Mouse (Mus musculus): Measurements from ENCODE around the gene Mfsd4a. TPM values are rescaled to one million over a fixed set of nuclear protein-coding genes. Genes with fewer than 3 reads are reported as not detected.

Mfsd4a gene
- polyA plus RNA-seq, 1 experiment from 2014 or later, result 8.7 TPM

- H3K27me3 ChIP-seq (replicated peaks; ENCODE audit: control insufficient read depth, insufficient read depth, low read length), result no peaks in the 10 kb centered on the region
- 71% methylated on average over 2 of the region's 2 CpGs for WGBS
- no peaks in the 10 kb centered on the region for H3K9me3 ChIP-seq (ENCODE audit: control insufficient read depth, low read length)
- H3K4me1 ChIP-seq (ENCODE audit: control insufficient read depth, insufficient read depth, low read length), result 0 out of 2 replicates have a peak, but pooled peaks cover 2% of the 10 kb centered on the region
- H3K36me3 ChIP-seq (ENCODE audit: control insufficient read depth, insufficient read depth, low read length), result no peaks in the 10 kb centered on the region
- H3K4me2 ChIP-seq (ENCODE audit: low read depth, low read length), result no peak overlapping the region
- ATAC-seq, result no peak
- no peak overlapping the region for H3K4me3 ChIP-seq (ENCODE audit: low read length)
- no peak overlapping the region for H3K9ac ChIP-seq (ENCODE audit: low read depth, low read length)
- no peak overlapping the region for H3K27ac ChIP-seq (ENCODE audit: low read length)
These were observed 37.3 kb downstream of the Mfsd4a start for GRCm38 (mm10) chr1:132030574-132030973.

DNA sequence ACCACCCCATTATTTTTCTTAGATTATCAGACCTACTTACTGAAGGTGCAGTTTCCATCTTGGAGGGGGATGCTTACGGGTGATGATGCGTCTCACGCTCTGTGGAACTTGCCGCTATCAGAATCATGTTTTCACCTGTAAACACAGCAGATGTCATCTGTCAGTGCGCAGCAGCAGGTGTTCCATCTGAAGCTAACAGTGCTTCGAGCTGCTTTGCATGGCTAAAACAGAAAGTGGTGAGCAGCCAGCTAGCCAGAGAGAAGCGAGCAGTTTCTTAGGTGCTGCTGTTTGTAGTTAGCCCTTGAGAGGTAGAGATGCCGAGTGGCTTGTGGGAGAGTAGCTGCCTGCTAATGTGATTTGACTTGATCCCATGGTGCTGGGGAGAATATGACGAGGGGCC is 39.4 kb downstream of the Mfsd4a start:
- Histone ChIP-seq H3K4me2 (ENCODE audit: low read depth, low read length) (no peak overlapping the region), H3K4me3 (ENCODE audit: low read length) (no peak overlapping the region), H3K36me3 (ENCODE audit: control insufficient read depth, insufficient read depth, low read length) (no peaks in the 10 kb centered on the region), H3K9ac (ENCODE audit: low read depth, low read length) (no peak overlapping the region), H3K27ac (ENCODE audit: low read length) (no peak overlapping the region), H3K27me3 (replicated peaks; ENCODE audit: control insufficient read depth, insufficient read depth, low read length) (no peaks in the 10 kb centered on the region), H3K9me3 (ENCODE audit: control insufficient read depth, low read length) (no peaks in the 10 kb centered on the region), H3K4me1 (ENCODE audit: control insufficient read depth, insufficient read depth, low read length) (no peaks in the 10 kb centered on the region)
- ATAC-seq, result no peak
- WGBS, result 91% methylated on average over 9 of the region's 9 CpGs

DNA sequence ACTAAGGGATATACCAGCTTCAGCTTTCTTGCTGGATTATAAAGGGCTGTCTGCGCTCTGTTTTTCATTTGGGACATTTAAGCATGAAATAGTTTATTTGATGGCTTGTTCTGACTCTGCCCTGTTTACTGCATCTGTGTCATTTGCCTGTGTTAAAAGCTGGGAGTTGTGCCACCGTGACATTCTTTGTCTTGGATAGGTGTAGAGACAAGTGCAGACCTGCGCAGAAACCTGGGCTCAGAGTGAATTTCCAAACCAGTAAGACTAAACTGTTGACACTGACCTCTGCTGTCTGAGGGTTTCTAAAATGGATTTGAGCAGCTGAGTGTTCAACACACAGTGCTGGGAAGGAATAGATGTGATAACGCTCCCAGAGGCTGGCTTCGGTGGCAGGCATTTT is 39.9 kb downstream of the Mfsd4a start:
- WGBS, result 95% methylated on average over 5 of the region's 5 CpGs
- 0 out of 2 replicates have a peak, but pooled peaks cover 1% of the 10 kb centered on the region for H3K36me3 ChIP-seq (ENCODE audit: control insufficient read depth, insufficient read depth, low read length)
- no peak overlapping the region for H3K4me2 ChIP-seq (ENCODE audit: low read depth, low read length)
- no peaks in the 10 kb centered on the region for H3K9me3 ChIP-seq (ENCODE audit: control insufficient read depth, low read length)
- H3K4me1 ChIP-seq (ENCODE audit: control insufficient read depth, insufficient read depth, low read length), result no peaks in the 10 kb centered on the region
- no peak for ATAC-seq
- no peaks in the 10 kb centered on the region for H3K27me3 ChIP-seq (replicated peaks; ENCODE audit: control insufficient read depth, insufficient read depth, low read length)
- no peak overlapping the region for H3K9ac ChIP-seq (ENCODE audit: low read depth, low read length)
- no peak overlapping the region for H3K4me3 ChIP-seq (ENCODE audit: low read length)
- no peak overlapping the region for H3K27ac ChIP-seq (ENCODE audit: low read length)

GRCm38 (mm10) chr1:132026925-132027646 is 40.8 kb downstream of the Mfsd4a start:
- Histone ChIP-seq H3K27ac (ENCODE audit: low read length) (no peak overlapping the region), H3K36me3 (ENCODE audit: control insufficient read depth, insufficient read depth, low read length) (0 out of 2 replicates have a peak, but pooled peaks cover 3% of the 10 kb centered on the region), H3K4me3 (ENCODE audit: low read length) (no peak overlapping the region), H3K9me3 (ENCODE audit: control insufficient read depth, low read length) (no peaks in the 10 kb centered on the region), H3K4me1 (ENCODE audit: control insufficient read depth, insufficient read depth, low read length) (no peaks in the 10 kb centered on the region), H3K27me3 (replicated peaks; ENCODE audit: control insufficient read depth, insufficient read depth, low read length) (no peaks in the 10 kb centered on the region), H3K4me2 (ENCODE audit: low read depth, low read length) (no peak overlapping the region), H3K9ac (ENCODE audit: low read depth, low read length) (no peak overlapping the region)
- WGBS, result 87% methylated on average over 11 of the region's 11 CpGs
- no peak for ATAC-seq

- no peak overlapping the region for H3K4me2 ChIP-seq (ENCODE audit: low read depth, low read length)
- peak; percentile 72 for ATAC-seq
- H3K9me3 ChIP-seq (ENCODE audit: control insufficient read depth, low read length), result no peaks in the 10 kb centered on the region
- H3K4me1 ChIP-seq (ENCODE audit: control insufficient read depth, insufficient read depth, low read length), result no peaks in the 10 kb centered on the region
- H3K27ac ChIP-seq (ENCODE audit: low read length), result peak overlapping the region; percentile 14; the same call in 1 of the 2 replicates
- H3K27me3 ChIP-seq (replicated peaks; ENCODE audit: control insufficient read depth, insufficient read depth, low read length), result no peaks in the 10 kb centered on the region
- H3K9ac ChIP-seq (ENCODE audit: low read depth, low read length), result no peak overlapping the region
- peaks cover 18% of the 10 kb centered on the region for H3K36me3 ChIP-seq (ENCODE audit: control insufficient read depth, insufficient read depth, low read length)
- no peak overlapping the region for H3K4me3 ChIP-seq (ENCODE audit: low read length)
- 73% methylated on average over 3 of the region's 3 CpGs for WGBS
These were observed 45.8 kb downstream of the Mfsd4a start for GRCm38 (mm10) chr1:132022107-132022506.

GRCm38 (mm10) chr1:132019876-132020275 is 48.0 kb downstream of the Mfsd4a start:
- H3K27me3 ChIP-seq (replicated peaks; ENCODE audit: control insufficient read depth, insufficient read depth, low read length), result no peaks in the 10 kb centered on the region
- H3K4me1 ChIP-seq (ENCODE audit: control insufficient read depth, insufficient read depth, low read length), result no peaks in the 10 kb centered on the region
- H3K4me2 ChIP-seq (ENCODE audit: low read depth, low read length), result no peak overlapping the region
- peaks cover 19% of the 10 kb centered on the region for H3K36me3 ChIP-seq (ENCODE audit: control insufficient read depth, insufficient read depth, low read length)
- ATAC-seq, result peak; percentile 42
- H3K4me3 ChIP-seq (ENCODE audit: low read length), result no peak overlapping the region
- H3K9me3 ChIP-seq (ENCODE audit: control insufficient read depth, low read length), result no peaks in the 10 kb centered on the region
- no peak overlapping the region for H3K27ac ChIP-seq (ENCODE audit: low read length)
- H3K9ac ChIP-seq (ENCODE audit: low read depth, low read length), result no peak overlapping the region
- WGBS, result 81% methylated on average over 7 of the region's 7 CpGs

DNA sequence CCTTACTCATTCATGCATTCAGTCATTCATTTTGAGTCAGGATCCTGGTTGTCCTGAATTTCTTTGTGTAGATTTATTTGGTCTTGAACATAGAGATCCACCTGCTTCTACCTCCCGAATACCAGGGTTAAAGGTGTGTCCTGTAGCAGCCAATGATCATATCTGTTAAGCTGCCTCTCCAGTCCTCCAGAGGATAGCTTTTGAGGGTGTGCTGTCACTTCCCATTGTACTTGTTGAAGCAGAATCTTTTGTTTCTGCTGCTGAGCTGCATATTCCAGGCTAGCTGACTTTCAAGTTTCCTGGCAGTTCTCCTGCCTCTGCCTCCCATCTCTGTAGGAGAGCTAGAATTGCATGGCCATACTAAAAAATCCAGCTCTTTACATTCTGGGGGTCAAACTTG is 51.2 kb downstream of the Mfsd4a start:
- Histone ChIP-seq H3K4me1 (ENCODE audit: control insufficient read depth, insufficient read depth, low read length) (no peaks in the 10 kb centered on the region), H3K36me3 (ENCODE audit: control insufficient read depth, insufficient read depth, low read length) (peaks cover 18% of the 10 kb centered on the region)
- 80% methylated on average over 1 of the region's 1 CpGs for WGBS

GRCm38 (mm10) chr1:132014800-132015199 is 53.1 kb downstream of the Mfsd4a start:
- WGBS, result 92% methylated on average over 1 of the region's 1 CpGs
- Histone ChIP-seq H3K27ac (ENCODE audit: low read length) (no peak overlapping the region), H3K9ac (ENCODE audit: low read depth, low read length) (no peak overlapping the region), H3K9me3 (ENCODE audit: control insufficient read depth, low read length) (no peaks in the 10 kb centered on the region), H3K4me3 (ENCODE audit: low read length) (no peak overlapping the region), H3K4me1 (ENCODE audit: control insufficient read depth, insufficient read depth, low read length) (0 out of 2 replicates have a peak, but pooled peaks cover 2% of the 10 kb centered on the region), H3K27me3 (replicated peaks; ENCODE audit: control insufficient read depth, insufficient read depth, low read length) (no peaks in the 10 kb centered on the region), H3K36me3 (ENCODE audit: control insufficient read depth, insufficient read depth, low read length) (peaks cover 16% of the 10 kb centered on the region), H3K4me2 (ENCODE audit: low read depth, low read length) (no peak overlapping the region)
- no peak for ATAC-seq

More for the DNA sequence above, 51.2 kb downstream of the Mfsd4a start:
- Histone ChIP-seq H3K27ac (ENCODE audit: low read length) (no peak overlapping the region), H3K4me2 (ENCODE audit: low read depth, low read length) (no peak overlapping the region), H3K9me3 (ENCODE audit: control insufficient read depth, low read length) (no peaks in the 10 kb centered on the region), H3K9ac (ENCODE audit: low read depth, low read length) (no peak overlapping the region), H3K27me3 (replicated peaks; ENCODE audit: control insufficient read depth, insufficient read depth, low read length) (no peaks in the 10 kb centered on the region), H3K4me3 (ENCODE audit: low read length) (no peak overlapping the region)
- ATAC-seq, result no peak

DNA sequence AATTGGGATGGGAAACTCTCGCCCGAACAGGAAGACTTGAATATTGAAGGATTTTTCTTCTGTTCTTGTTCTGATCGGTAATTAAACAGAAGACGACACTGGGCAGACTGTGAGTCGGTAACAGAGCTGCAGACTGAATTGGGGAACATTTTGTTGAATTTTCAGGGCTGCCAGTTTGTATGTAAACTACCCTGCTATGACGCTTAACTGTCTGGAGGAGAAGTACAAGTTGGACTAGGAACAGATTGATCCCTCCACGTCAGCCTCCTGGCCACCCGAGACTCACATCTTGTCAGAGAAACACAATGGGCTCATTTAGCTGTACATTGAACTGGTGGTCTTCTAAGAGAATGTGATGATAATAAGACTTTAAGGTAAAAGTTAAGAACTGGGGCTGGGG is 55.0 kb downstream of the Mfsd4a start:
- Histone ChIP-seq H3K4me2 (ENCODE audit: low read depth, low read length) (no peak overlapping the region), H3K27me3 (replicated peaks; ENCODE audit: control insufficient read depth, insufficient read depth, low read length) (no peaks in the 10 kb centered on the region), H3K4me3 (ENCODE audit: low read length) (no peak overlapping the region), H3K36me3 (ENCODE audit: control insufficient read depth, insufficient read depth, low read length) (peaks cover 6% of the 10 kb centered on the region; the same call in 1 of the 2 replicates), H3K9ac (ENCODE audit: low read depth, low read length) (no peak overlapping the region), H3K9me3 (ENCODE audit: control insufficient read depth, low read length) (no peaks in the 10 kb centered on the region), H3K4me1 (ENCODE audit: control insufficient read depth, insufficient read depth, low read length) (peaks cover 11% of the 10 kb centered on the region), H3K27ac (ENCODE audit: low read length) (no peak overlapping the region)
- no peak for ATAC-seq
- WGBS, result 80% methylated on average over 8 of the region's 8 CpGs
